Mouse (Mus musculus) layer of hippocampus, postnatal 10 days (tissue): ENCODE results near the gene Cbx7. TPM values are rescaled to one million over a fixed set of nuclear protein-coding genes. Genes with fewer than 3 reads are reported as not detected.

Experiments used
- DNase-seq, 2 experiments: peaks; one replicate each; pipeline ENCODE4 v3.0.0; 2021; ENCODE audit warnings: low spot score in 2 of 2
- total RNA-seq, 2 experiments: library from RNA; stranded (reverse); gene quantifications; 2 replicates each; pipeline ENCODE4 v1.2.3; 2021

Cbx7 gene
- total RNA-seq, 2 experiments from 2014 or later, result 7.9 to 9.6 TPM

- no peak for DNase-seq
Measured at GRCm38 (mm10) chr15:80003581-80003980, 32.7 kb upstream of the Cbx7 start.

GRCm38 (mm10) chr15:80001601-80002000, 30.7 kb upstream of the Cbx7 start:
- no peak for DNase-seq

- DNase-seq, result no peak
Measured at GRCm38 (mm10) chr15:80000694-80001093, 29.8 kb upstream of the Cbx7 start.

GRCm38 (mm10) chr15:79997988-79998387, 27.1 kb upstream of the Cbx7 start:
- no peak for DNase-seq

- DNase-seq, result no peak
Measured at GRCm38 (mm10) chr15:79996781-79997180, 25.9 kb upstream of the Cbx7 start.

GRCm38 (mm10) chr15:79995552-79995951, 24.6 kb upstream of the Cbx7 start:
- DNase-seq, result peak in 1 of 2 experiments; percentile 59

- no peak for DNase-seq
Measured at GRCm38 (mm10) chr15:79994566-79994965, 23.6 kb upstream of the Cbx7 start.

- no peak for DNase-seq
Measured at GRCm38 (mm10) chr15:79986182-79986581, 15.3 kb upstream of the Cbx7 start.

- DNase-seq, result no peak
Measured at GRCm38 (mm10) chr15:79985471-79985870, 14.6 kb upstream of the Cbx7 start.

- peak in 1 of 2 experiments; percentile 33 for DNase-seq
Measured at GRCm38 (mm10) chr15:79984152-79984551, 13.2 kb upstream of the Cbx7 start.

GRCm38 (mm10) chr15:79980716-79981115, 9.8 kb upstream of the Cbx7 start:
- no peak for DNase-seq

- no peak for DNase-seq
Measured at GRCm38 (mm10) chr15:79972186-79972585, 1.3 kb upstream of the Cbx7 start.

- no peak for DNase-seq
Measured at GRCm38 (mm10) chr15:79970491-79970890, 428 bp downstream of the Cbx7 start.

GRCm38 (mm10) chr15:79967346-79967745, 3.6 kb downstream of the Cbx7 start:
- no peak for DNase-seq

GRCm38 (mm10) chr15:79964376-79964775, 6.5 kb downstream of the Cbx7 start:
- DNase-seq, result no peak

GRCm38 (mm10) chr15:79962661-79963060, 8.3 kb downstream of the Cbx7 start:
- peak in 1 of 2 experiments; percentile 45 for DNase-seq

- DNase-seq, result peak; percentile 30 to 35
Measured at GRCm38 (mm10) chr15:79961366-79961921, 9.5 kb downstream of the Cbx7 start.

GRCm38 (mm10) chr15:79958418-79958817, 12.5 kb downstream of the Cbx7 start:
- DNase-seq, result no peak

GRCm38 (mm10) chr15:79956559-79956958, 14.4 kb downstream of the Cbx7 start:
- no peak for DNase-seq

- DNase-seq, result no peak
Measured at GRCm38 (mm10) chr15:79953470-79953869, 17.4 kb downstream of the Cbx7 start.

GRCm38 (mm10) chr15:79952504-79953231, 18.3 kb downstream of the Cbx7 start:
- DNase-seq, result no peak

- no peak for DNase-seq
Measured at GRCm38 (mm10) chr15:79951730-79952503, 19.0 kb downstream of the Cbx7 start.
